Mouse (Mus musculus) kidney, postnatal 4 days (tissue): ENCODE measurements around the gene Mphosph6.
A peak's percentile ranks its signal among the peaks of the same experiment; 100 is the strongest.

ENCODE experiments used
- DNase-seq, 2 experiments: peaks; one replicate each; pipeline ENCODE4 v3.0.0; 2021; ENCODE audit warnings: mixed read lengths in 2 of 2

The Mphosph6 gene

DNA sequence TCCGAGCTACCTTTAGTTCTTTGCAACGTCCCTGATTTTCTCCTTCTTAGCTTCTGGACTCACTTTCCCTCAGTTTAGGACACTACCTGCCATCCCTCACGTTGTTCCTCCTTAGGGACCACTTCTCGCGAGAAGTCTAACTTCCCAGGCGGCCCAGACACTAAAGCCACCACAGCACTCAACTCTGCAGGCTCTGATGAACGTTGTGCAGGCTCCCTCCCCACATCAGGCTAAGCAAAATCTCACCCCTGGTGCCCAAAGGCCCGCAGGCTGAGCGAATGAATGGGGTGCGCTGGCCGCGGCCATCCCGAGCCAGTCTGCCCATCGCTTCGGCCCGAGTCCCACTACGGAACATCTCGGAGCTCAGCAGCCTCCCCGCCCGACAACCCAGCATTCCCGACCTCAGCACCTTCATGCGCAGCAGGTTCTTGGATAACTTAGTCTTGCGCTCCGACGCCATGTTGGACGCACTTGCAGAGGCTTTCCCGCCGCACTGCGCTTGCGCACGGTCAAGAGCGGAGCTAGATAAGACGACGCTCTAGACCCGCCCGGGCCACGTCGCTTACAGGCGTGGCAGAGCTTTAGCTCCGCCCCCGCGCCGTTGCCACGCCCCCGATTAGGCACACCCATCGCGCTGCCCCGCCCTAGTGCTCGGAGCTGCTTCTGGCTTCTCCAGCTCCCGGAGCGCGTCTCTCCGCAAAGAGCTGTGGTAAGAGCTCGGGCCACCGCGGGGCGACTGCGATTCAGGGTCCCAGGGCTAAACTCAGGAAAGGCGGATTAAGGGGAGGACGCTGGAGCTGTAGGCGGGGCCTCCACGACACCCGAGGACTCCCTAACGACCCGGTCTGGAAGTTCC lies at the start of gene Mphosph6:
Mphosph6 (minus strand) TSS at position 501 of the 856 bp plus-strand sequence.
- DNase-seq, result peak; percentile 99

GRCm38 (mm10) chr8:117850420-117850819 lies 48.7 kb upstream of the Mphosph6 start:
- DNase-seq, result no peak

DNA sequence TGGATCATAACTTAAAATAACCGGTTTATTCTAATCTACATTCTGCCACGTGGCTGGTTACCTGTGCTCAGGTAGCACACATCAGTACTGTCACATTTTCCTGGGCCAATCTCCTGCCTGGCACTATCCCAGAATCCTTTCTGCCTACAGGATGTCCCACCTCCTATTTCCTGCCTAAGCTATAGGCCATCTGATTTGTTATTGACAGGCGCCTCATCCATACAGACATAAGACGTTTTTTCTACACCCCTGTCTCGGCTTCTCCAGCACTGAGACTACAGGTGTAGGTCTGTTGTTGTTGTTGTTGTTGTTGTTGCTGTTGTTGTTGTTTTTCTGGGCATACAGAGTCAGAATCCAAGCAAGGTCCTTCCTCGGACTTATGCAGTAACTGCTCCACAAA lies 46.1 kb upstream of the Mphosph6 start:
- no peak for DNase-seq

DNA sequence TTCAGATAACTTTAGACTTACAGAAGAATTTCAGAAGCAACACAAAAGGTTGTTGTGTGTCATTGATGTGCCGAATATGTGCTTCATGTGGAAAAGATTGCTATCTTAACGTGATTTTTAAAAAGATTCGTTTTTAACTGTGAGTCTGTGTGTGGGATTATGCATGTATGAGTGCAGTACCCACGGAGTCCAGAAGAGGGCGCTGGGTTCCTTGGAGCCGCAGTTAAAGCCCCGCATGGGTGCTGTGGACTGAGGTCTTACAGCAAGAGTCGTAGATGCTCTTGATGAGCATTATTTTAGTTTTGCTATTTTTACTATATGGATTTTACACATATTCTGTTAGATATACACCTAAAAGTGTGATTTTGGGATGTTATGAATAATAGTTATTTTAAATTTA lies 42.0 kb upstream of the Mphosph6 start:
- DNase-seq, result no peak

GRCm38 (mm10) chr8:117813524-117813923 lies 11.8 kb upstream of the Mphosph6 start:
- no peak for DNase-seq

DNA sequence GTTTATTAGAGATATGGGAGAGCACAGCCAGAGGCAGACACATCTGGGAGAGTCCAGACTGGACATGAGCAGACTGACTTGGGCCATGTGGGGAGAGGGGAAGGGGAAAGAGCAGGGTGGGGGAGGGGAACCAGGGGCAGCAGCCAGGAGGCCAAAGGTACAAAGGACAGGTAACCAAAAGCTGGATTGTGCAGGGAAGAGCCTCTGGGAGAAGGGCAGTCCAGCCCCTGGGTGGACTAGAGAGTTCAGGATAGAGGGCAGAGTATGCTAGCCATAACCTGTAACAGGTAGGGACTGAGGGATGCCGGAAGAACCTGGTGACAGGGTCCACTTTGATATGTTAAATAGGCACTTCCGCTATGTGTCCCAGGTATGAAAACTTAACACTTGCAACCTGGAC lies 8.9 kb upstream of the Mphosph6 start:
- no peak for DNase-seq

DNA sequence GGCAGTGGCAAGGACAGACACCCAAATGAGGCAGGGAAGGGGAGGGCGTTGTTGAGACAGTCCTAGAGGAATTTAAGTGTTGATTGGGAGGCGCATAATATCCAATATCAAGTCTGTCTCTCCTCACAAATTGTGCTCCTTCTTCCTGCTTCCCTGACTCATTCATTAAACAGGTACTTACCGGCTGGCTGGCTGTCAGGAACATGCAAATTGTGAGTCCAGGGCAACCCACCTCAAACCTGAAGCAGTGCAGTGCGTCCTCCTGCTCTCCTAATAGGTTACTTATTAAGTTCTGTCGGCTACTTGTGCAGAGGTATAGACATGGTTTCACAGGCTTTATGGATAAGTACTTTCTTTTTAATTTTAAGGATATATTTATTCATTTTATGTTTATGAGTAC lies 3.7 kb upstream of the Mphosph6 start:
- peak; percentile 46 to 62 for DNase-seq

DNA sequence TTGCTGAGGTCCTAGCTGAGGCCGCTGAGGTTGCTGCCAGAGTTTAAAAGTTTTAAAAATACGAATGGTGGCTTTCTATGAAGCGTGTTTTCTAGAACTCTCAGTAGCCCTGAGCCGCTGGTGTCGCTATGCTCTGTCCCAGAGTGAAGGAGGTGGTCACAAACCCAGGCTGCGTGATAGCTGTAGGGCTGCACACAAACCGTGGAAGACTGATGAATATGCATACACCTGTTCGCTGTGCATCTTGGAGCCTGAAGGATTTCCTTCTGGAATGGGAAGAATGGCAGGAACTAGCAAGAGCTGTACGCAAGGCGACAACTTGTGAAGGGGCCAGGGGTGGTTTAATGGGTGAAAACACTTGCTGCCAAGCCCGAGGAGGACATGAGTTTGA lies 551 bp upstream of the Mphosph6 start:
- no peak for DNase-seq

- DNase-seq, result no peak
These were observed 3.7 kb downstream of the Mphosph6 start for GRCm38 (mm10) chr8:117798066-117798465.

GRCm38 (mm10) chr8:117796464-117796863 lies 5.3 kb downstream of the Mphosph6 start:
- no peak for DNase-seq

DNA sequence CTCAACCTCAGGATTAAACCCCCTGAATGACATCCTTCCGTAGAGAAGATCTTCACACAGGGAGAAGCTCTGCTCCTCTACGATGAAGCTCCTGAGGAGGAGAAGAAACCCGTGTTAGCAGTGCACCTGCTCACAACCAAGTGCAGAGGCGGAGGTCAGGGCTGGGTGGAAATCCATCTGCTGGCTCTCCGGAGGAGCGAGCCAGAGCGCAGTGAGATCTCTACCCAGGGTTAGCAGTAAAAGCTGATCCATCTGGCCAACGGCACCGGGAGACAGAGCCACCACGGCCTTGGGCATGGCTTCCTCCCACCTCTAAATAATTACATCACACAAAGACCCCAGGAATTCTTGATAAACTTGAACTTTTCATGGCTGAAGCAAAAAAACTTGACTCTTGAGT lies 7.2 kb downstream of the Mphosph6 start:
- no peak for DNase-seq

DNA sequence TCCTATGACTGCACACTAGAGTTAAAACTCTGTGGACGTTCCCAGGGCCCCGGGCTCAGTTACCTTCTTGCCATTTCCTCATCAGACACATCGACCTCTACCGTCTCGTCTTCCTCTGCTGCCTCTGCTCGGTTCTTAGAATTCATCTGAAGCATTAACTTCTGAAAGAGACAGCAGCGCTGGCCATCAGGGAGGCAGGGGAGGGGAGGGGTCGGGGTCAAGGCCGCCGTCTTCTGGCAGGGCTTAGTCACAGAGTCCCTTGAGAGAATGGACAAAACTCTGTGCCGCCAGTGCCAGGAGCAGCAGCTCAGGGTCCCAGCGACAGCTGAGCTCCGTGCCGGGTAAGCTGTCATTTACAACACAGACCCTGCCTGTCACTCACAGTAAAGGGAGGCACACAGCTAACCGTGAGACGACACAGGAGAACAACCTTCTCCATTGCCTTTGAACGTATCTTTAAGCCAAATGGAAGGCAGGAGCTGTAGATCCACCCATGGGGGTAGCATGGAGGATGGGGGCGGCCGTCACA lies 9.1 kb downstream of the Mphosph6 start:
- DNase-seq, result no peak

DNA sequence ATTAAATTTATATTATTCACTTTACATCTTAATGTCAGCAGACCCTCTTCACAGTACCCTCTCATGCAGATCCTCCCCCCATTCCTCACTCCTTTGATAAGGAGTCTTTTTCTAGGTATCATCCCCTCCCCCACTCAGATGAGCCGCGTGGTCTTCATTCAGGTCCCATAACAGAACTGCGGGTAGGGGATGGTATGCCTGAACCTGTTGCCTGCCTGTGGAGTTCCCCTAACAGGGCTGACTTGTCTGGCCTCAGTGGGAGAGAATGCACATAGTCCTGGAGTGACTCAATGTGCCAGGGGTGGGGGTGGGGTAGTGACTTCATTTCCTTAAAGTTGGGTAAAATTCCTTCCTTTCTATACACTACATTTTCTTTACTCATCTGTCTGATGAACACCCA lies 15.3 kb downstream of the Mphosph6 start:
- DNase-seq, result no peak

DNA sequence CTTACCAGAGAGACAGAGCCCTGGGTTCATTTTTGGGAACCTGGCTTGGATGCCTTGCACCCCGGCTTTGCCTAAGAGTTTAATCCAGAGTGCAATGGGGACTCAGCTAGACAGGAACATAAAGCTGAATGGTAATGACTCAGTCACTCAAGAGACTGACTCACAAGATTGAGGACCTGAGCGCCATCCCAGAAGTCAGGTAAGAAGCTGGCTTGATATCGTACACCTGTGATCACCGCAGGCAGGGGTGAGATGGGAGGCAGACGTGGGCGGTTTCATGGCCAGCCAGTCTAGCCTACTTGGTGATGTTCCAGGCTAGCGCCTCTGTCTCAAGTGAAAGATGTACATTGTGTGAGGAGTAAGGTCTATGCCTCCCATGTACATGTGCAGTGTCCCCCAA lies 18.7 kb downstream of the Mphosph6 start:
- DNase-seq, result no peak

DNA sequence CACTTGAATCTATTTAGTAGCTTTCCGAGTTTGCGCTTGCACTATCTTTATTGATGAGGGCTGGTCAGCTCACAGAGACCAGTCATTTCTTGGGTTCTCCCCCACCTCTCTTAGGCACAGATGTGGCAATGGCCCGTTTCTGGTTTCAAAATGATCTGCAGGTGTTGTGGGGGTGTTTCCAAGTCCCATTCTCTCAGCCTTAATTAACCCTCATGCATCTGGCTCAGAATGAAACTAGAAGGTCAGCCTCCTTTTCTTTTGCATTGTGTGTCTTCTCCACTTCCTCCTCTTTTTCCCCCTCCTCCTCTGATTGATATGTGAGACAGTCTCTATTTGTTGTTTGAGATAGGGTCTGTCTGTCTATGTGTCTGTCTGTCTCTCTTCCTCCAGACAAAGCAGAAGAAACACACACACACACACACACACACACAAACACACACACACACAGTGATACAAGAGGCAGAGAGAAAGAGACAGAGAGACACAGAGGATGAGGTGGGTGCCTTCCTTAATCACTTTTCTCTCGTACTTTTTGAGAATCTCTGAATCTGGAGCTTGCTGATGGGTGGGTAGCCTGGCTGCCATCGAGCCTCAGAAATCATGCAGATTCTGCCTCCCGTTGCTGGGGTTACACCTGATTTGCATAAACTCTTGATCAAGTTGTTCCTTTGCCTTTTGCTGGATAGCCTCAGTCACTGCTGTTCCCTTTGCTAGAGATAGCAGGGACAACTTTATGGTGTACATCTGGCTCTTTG lies 20.2 kb downstream of the Mphosph6 start:
- DNase-seq, result no peak

DNA sequence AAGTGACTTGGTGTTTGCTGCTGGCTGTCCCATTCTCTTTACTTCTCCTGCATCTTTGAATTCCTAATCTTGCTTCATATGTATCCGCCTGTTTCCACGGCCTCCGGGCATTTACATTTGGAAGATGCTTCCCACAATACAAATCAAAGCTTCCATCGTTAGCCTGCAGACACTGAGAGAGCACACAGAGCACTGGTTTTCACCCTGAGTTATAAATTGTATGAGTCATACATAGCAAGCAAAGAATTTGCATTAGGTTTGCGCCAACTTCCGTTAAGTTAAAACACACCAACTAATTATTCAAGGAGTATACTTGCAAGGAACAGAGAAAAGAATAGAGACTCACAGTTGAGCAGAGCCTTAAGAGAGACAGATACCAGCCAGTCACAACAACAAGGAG lies 22.4 kb downstream of the Mphosph6 start:
- no peak for DNase-seq

DNA sequence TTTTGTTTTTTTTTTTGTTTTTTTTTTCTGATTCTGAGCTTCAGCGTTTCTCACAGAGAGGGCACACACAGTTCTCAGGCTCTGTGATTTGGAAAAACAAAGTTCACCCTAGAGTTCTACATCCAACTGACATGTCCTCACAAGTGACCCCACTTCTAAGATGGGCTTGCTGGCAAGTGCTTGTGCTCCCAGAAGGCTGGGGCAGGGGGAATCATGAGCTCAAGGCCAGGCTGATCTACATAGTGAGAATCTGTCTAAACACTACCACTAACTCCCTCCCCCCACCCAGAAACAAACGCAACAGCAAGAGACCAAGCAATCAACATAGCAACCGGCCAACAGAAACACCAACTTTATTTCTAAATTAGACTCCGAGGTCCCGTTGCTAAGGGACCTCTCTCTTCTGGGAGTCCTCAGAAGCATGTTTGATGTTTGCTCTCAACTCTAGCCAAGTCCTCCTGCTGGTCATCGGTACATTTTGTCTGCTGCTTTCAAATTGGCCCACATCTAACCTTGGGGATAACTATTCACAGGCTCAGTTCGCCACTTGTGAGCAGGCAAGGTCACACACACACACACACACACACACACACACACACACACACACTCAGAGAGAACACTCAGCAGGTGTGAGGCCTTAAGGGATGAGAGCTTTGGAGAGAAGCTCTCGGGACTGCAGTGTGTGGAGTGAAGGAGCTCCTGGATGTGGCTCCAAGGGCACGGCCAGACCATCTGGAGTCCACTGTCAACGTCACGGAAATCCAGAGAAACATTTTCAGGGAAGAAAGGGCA lies 23.0 kb downstream of the Mphosph6 start:
- no peak for DNase-seq

DNA sequence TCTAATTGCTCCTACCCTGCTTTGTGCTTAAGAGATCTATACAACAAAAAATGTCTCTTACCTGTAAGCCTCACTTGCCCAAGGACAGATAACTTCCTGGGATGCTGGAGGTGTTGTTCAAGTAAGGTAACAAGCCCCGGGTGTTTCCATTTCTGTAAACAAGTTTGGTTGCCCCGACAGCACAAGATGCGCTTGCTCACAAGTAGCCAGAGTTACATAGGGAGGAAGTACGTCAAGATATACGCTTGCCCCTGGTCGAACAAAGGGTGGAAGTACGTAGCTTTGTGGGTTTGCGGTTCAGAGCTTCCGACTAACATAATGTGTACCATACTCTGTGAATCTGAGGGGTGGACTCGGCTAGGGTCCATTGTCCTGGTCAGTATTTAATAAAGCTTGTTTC lies 25.7 kb downstream of the Mphosph6 start:
- DNase-seq, result no peak

DNA sequence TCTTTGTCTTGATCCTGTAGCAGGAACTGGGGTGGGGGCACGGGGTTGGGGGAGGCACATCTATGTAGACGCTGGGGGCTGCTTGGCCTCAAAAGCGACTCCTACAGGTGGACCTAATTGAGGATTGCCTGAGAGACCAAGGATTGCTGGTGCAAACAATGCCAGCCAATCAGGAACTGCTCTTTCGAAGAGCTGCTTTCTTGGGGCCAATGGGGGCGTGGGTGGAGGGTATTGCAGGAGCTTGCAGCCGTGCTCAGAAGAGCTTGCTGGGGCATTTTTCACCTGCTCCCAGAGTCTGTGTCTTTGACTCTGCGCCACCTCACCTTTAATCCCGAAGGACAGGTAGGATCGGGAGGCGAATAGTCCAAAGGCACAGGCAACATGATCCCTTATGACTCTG lies 26.1 kb downstream of the Mphosph6 start:
- no peak for DNase-seq

DNA sequence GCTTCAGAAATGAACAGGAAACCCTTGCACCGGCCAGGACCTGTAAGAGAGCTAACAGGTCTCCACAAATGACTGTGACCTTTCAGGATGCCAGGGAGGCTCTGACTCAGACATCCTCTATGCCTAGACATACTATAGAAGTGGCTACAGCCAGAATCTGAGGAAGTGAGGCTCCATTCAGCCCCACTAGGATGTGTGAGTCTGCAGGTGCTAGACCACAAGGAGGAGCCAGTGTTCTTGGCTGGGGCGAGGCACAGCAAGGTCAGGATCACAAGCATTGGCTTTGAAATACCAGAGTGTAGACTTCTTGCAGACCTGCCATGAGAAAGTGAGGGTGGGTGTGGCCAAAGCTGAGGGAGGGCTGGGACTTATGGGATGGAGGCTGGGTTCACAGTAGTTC lies 29.1 kb downstream of the Mphosph6 start:
- DNase-seq, result peak; percentile 48 to 66

GRCm38 (mm10) chr8:117772126-117772525 lies 29.6 kb downstream of the Mphosph6 start:
- DNase-seq, result peak; percentile 58 to 69

DNA sequence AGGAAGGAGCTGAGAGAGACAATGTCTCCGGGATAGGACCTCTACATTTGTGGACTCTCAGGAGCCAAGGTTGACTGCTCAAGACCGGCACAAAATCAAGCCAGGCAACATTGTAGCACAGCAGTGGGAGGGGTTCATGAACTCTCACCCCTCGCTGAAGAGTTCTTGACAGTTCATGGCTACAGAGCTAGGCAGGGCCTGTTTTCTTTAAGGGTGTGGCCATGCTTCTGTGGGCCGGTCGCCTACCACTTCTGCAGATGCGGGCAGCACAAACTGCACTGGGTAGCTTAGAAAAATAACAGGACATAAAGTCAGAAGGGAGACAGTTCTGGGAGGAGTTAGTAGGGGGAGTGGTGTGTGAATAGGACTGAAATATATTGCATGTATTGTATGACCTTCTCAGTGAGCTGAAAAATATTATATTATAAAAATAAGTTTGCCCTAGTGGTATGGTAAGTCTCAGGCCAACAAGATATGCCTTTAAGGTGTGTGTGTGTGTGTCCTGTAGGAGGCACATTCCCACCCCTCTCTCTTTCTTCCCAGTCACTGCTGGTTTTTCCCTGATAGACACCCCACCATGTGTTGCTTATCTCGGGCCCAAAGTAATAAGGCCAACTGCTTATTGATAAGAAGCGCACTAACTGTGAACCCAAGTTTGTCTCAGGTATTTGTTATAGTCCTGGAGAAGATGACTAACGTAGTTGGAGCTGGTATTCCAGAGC lies 30.5 kb downstream of the Mphosph6 start:
- DNase-seq, result no peak
